Mouse (Mus musculus): ENCODE results near the gene Acvr1.

The Acvr1 gene

GRCm38 (mm10) chr2:58567066-58567810 is at the start of gene Acvr1, which contains the start of gene Upp2:
TSS of gene Acvr1 (minus strand) at chr2:58567157.
TSS of gene Upp2 (plus strand) at chr2:58567298.
- peak; percentile 94 for DNase-seq

GRCm38 (mm10) chr2:58615766-58616165 is 48.8 kb upstream of the Acvr1 start:
- no peak for DNase-seq

- no peak for DNase-seq
Measured at GRCm38 (mm10) chr2:58614851-58615250, 47.9 kb upstream of the Acvr1 start.

GRCm38 (mm10) chr2:58613720-58614119 is 46.8 kb upstream of the Acvr1 start:
- DNase-seq: no peak

GRCm38 (mm10) chr2:58604791-58605190 is 37.8 kb upstream of the Acvr1 start:
- no peak for DNase-seq

GRCm38 (mm10) chr2:58603379-58603778 is 36.4 kb upstream of the Acvr1 start:
- no peak for DNase-seq

GRCm38 (mm10) chr2:58601382-58601781 is 34.4 kb upstream of the Acvr1 start:
- DNase-seq: no peak

- DNase-seq: no peak
Measured at GRCm38 (mm10) chr2:58599639-58600038, 32.7 kb upstream of the Acvr1 start.

- DNase-seq: no peak
Measured at GRCm38 (mm10) chr2:58597556-58597955, 30.6 kb upstream of the Acvr1 start.

- DNase-seq: no peak
Measured at GRCm38 (mm10) chr2:58596774-58597342, 29.9 kb upstream of the Acvr1 start.

GRCm38 (mm10) chr2:58595350-58595749 is 28.4 kb upstream of the Acvr1 start:
- no peak for DNase-seq

- no peak for DNase-seq
Measured at GRCm38 (mm10) chr2:58590055-58590454, 23.1 kb upstream of the Acvr1 start.

- DNase-seq: no peak
Measured at GRCm38 (mm10) chr2:58589637-58590036, 22.7 kb upstream of the Acvr1 start.

- no peak for DNase-seq
Measured at GRCm38 (mm10) chr2:58586311-58586710, 19.4 kb upstream of the Acvr1 start.

GRCm38 (mm10) chr2:58574167-58574566 is 7.2 kb upstream of the Acvr1 start:
- DNase-seq: no peak

- DNase-seq: no peak
Measured at GRCm38 (mm10) chr2:58568841-58569645, 2.1 kb upstream of the Acvr1 start.

- DNase-seq: no peak
Measured at GRCm38 (mm10) chr2:58567866-58568719, 1.1 kb upstream of the Acvr1 start.

- peak; percentile 82 for DNase-seq
Measured at GRCm38 (mm10) chr2:58566410-58567065, 419 bp downstream of the Acvr1 start.

- peak; percentile 39 for DNase-seq
Measured at GRCm38 (mm10) chr2:58566049-58566409, 928 bp downstream of the Acvr1 start.

GRCm38 (mm10) chr2:58565267-58565666 is 1.7 kb downstream of the Acvr1 start:
- DNase-seq: peak; percentile 37

- no peak for DNase-seq
Measured at GRCm38 (mm10) chr2:58562137-58562536, 4.8 kb downstream of the Acvr1 start.
